Mouse (Mus musculus): Measurements from ENCODE around the gene Rpl10.

- TF ChIP-seq POLR2A (IDR thresholded peaks at IDR 0.05; ENCODE audit: low read depth, low read length): peak; percentile 54; the same call in 1 of the 2 replicates
- TF ChIP-seq CTCF (IDR thresholded peaks at IDR 0.05; ENCODE audit: extremely low read depth, insufficient read depth, insufficient read length, insufficient replicate concordance): no peak
These were observed 26.2 kb downstream of the Rpl10 start, which contains the start of gene Atp6ap1 for GRCm38 (mm10) chrX:74296538-74297448.
